Mouse (Mus musculus) forebrain, embryonic 10.5 days (tissue): ENCODE data around the gene Rab12. TPM values are rescaled to one million over a fixed set of nuclear protein-coding genes. Genes with fewer than 3 reads are reported as not detected.

ENCODE experiments used
- DNase-seq: peaks from one replicate; pipeline ENCODE4 v3.0.0-alpha.2; 2017; ENCODE audit warnings: low spot score; ENCODE audit errors: extremely low spot score
- H3K27ac ChIP-seq: fragments of 300-500 bp; sonication (generic); 2 replicates; pipeline ENCODE4 v1.5.1; 2016; ENCODE audit warnings: mild to moderate bottlenecking
- H3K27me3 ChIP-seq: fragments of 300-500 bp; sonication (generic); 2 replicates; pipeline ENCODE4 v1.6.1; 2016; ENCODE audit warnings: mild to moderate bottlenecking; ENCODE audit not compliant: poor library complexity, severe bottlenecking
- H3K36me3 ChIP-seq: fragments of 300-500 bp; sonication (generic); replicated peaks from 2 replicates; pipeline ENCODE4 v1.6.1; 2016; ENCODE audit warnings: mild to moderate bottlenecking, moderate library complexity
- H3K4me1 ChIP-seq: fragments of 300-500 bp; sonication (generic); 2 replicates; pipeline ENCODE4 v1.6.1; 2016
- H3K4me3 ChIP-seq: fragments of 300-500 bp; sonication (generic); 2 replicates; pipeline ENCODE4 v1.5.1; 2016; ENCODE audit warnings: mild to moderate bottlenecking, moderate library complexity
- H3K9me3 ChIP-seq: fragments of 300-500 bp; sonication (generic); 2 replicates; pipeline ENCODE4 v1.6.1; 2016; ENCODE audit warnings: mild to moderate bottlenecking, moderate library complexity
- WGBS: fragments of 180-500 bp; shearing (Covaris S2); methylation state at CpG from one replicate; pipeline ENCODE4 v1.1.7; 2016; 5-methylcytosine and 5-hydroxymethylcytosine counted together
- polyA plus RNA-seq: library from polyadenylated mRNA; unstranded; fragments of >200 nt; fragmentation: Nextera tagmentation; extraction: Ambion mirVana; gene quantifications from 2 replicates; pipeline ENCODE4 v1.2.1, GENCODE M21; 2016

Gene Rab12
- polyA plus RNA-seq, 1 experiment from 2014 or later: 24.8 TPM

DNA sequence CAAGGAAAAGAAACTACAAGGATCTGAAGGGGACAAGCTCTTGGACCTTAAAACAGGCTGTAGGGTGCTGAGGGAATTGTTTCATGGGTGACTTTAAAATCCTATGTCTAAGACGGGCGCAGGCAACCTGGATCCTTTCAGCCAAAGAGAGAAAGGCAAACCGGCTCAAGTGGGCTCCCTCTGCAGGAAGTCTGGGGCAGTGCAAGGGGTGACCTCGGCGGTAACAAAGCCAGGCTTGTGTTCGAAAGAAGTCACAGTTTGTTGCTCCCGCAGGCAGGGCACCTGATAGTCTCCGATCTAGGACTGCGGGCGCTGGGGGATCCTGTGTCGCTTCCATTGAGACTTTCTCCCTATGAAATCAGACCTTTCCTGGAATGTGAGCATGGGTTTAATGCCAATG, 33.8 kb downstream of the Rab12 start:
- H3K27me3 ChIP-seq: peaks cover 25% of the 10 kb centered on the region
- whole genome bisulfite sequencing: 12% methylated on average over 11 of the region's 11 CpGs

DNA sequence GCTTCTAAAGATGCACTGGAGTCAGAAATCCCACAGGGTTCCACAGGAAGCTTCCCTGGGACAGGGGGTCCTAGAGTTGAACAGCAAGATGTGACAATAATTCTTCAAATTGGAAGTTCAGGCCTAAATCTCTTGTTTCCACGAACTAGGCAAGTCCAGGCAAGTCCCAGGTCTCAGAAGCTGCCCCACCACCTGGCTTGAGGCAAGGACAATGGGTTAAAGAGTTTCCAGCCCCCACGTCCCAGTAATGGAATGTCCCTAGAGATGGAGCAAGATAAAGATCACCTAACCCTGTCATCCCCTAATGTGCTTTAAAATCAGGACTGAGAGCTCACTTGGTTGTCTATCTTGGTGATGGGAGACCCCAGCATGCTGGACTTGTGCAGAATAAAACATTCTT, 34.6 kb downstream of the Rab12 start:
- Histone ChIP-seq H3K4me1 (peaks cover 28% of the 10 kb centered on the region), H3K4me3 (no peak overlapping the region), H3K27me3 (peaks cover 31% of the 10 kb centered on the region), H3K9me3 (no peaks in the 10 kb centered on the region), H3K27ac (no peak overlapping the region), H3K36me3 (no peaks in the 10 kb centered on the region)
- DNase-seq: no peak
- 56% methylated on average over 2 of the region's 2 CpGs for WGBS

More for the DNA sequence above, 33.8 kb downstream of the Rab12 start:
- H3K9me3 ChIP-seq: no peaks in the 10 kb centered on the region
- DNase-seq: peak; percentile 82
- no peak overlapping the region for H3K4me3 ChIP-seq
- peak overlapping the region; percentile 72 for H3K27ac ChIP-seq
- H3K4me1 ChIP-seq: peaks cover 20% of the 10 kb centered on the region
- no peaks in the 10 kb centered on the region for H3K36me3 ChIP-seq

DNA sequence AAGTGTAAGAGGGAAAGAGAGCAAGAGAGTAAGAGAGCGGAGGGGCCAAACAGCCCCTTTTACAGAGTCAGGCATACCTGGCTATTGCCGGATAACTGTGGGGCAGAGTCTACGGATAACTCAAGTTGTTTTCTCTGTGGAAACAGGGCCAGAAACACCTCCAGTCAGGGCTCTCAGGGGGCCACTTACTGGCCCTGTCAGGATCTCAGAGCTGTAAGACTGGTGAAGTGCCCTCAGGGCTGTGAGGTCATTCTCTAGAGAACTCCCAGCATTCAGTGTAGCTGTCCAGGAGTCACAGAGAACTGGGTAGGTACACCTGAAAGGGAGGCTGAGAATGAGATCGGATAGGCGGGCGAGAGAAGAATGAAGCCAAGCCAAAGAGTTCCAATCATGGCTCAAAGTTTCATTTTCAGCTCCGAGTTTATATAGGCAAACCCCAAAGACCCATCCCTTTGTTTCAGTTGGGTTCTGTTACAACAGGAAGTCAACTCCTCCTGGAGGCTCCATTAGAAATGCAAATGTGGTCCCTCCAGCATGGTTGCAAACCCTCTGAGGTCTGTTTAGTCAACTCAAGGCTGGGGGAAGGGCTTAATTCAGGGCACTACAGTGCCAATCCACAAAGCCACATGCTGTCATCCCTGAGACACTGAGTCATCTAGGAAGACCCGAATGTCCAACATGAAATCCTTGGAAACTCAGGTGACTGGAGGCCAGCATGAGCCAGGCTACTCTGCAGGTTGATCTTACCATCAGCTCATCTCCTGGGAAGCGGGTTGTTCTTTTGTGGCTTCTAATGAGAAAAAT, 35.7 kb downstream of the Rab12 start:
- no peak overlapping the region for H3K27ac ChIP-seq
- no peaks in the 10 kb centered on the region for H3K9me3 ChIP-seq
- H3K4me1 ChIP-seq: peaks cover 39% of the 10 kb centered on the region
- WGBS: 75% methylated on average over 9 of the region's 9 CpGs
- peaks cover 38% of the 10 kb centered on the region for H3K27me3 ChIP-seq
- H3K36me3 ChIP-seq: no peaks in the 10 kb centered on the region
- no peak overlapping the region for H3K4me3 ChIP-seq
- DNase-seq: no peak

DNA sequence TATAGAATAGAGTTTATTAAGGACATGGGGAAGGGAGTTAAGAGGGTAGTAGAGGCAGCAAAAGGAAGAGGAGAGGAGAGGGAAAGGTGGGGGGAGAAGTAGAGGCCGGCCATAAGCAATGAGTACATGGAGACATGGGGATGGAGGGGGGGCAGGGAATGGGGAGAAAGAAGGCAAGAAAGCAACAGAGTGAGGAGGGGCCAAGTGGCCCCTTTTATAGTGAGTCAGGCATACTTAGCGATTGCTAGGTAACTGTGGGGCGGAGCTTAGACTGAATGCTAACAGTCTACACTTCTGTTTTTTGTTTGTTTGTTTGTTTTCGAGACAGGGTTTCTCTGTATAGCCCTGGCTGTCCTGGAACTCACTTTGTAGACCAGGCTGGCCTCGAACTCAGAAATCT, 38.2 kb downstream of the Rab12 start:
- H3K4me1 ChIP-seq: peaks cover 47% of the 10 kb centered on the region
- WGBS: 78% methylated on average over 5 of the region's 5 CpGs

DNA sequence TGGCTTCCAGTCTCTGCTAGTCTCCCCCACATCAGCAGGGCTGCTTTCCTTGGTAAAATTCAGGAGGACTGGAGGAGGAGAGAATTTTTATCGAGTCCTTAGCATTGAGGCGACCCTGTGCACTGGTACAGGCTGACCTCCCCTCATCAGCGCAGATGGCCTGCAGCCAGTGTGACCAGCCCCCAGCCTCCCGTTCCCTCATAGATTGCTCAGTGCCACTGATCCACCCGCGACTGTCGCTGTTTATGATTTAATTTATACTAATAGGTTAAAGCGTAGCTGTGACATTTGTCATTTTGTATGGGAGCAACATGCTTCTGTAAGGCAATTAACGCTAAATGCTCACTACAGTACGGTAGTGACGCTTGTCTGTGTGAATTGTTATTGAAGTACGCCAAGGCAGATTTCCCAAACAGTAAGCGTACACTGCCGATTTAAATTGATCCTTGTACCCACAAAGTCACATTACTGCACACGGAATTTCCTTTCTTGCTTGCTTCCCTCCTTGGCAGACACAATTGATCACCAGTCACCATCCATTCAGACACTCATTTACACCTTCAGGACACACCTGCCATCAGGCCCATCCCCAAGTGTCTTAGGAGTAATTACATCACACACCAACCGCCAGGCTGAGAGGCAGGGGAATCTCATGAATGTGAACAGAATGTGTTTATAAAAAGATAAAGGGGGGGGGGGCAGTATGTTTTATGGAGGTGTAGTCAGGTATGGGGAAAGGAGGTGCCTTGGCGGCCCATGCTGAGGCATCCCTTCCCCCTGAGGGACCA, 38.8 kb downstream of the Rab12 start:
- peak overlapping the region; percentile 83 for H3K27ac ChIP-seq
- peaks cover 54% of the 10 kb centered on the region for H3K27me3 ChIP-seq
- H3K4me3 ChIP-seq: peak overlapping the region; percentile 43
- peaks cover 47% of the 10 kb centered on the region for H3K4me1 ChIP-seq
- no peaks in the 10 kb centered on the region for H3K9me3 ChIP-seq
- WGBS: 14% methylated on average over 17 of the region's 17 CpGs
- H3K36me3 ChIP-seq: no peaks in the 10 kb centered on the region
- DNase-seq: no peak

More for the DNA sequence above, 38.2 kb downstream of the Rab12 start:
- peaks cover 54% of the 10 kb centered on the region for H3K27me3 ChIP-seq
- H3K27ac ChIP-seq: peak overlapping the region; percentile 83; the same call in 1 of the 2 replicates
- H3K36me3 ChIP-seq: no peaks in the 10 kb centered on the region
- H3K9me3 ChIP-seq: no peaks in the 10 kb centered on the region
- no peak for DNase-seq
- no peak overlapping the region for H3K4me3 ChIP-seq

DNA sequence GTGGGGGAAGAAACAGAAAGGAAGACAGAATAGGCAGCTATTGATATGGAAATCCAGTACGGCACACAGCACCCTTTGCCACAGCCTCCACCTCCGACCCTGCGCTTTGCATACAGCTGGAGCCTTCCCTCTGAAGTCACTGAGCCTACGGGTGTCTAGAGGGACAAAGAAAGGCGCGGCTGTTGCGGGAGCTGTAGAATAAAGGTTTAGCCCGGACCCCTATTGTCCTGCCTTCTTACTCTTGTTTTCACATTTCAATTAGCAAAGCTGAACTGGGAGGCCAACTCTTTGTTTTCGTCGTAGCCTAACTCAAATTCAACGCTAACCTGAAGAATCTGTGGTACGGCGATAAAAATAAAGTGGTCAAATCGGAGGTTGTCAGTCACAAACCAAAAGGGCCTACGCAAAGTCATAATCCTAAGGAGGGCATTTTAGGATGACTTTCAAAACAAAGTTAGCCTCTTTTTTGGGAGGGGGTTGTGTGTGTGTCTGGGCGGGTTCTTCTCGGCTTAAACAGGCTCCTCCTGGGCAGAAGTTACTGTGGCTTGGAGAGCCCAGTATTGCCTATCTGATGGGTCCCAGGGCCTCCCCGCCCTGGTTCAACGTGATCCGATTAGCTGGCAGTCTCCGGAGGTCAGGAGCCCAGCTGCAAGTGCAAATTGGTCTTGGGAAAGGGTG, 39.6 kb downstream of the Rab12 start:
- H3K36me3 ChIP-seq: no peaks in the 10 kb centered on the region
- H3K27me3 ChIP-seq: peaks cover 52% of the 10 kb centered on the region
- H3K9me3 ChIP-seq: peaks cover 1% of the 10 kb centered on the region; the same call in 1 of the 2 replicates
- DNase-seq: peak; percentile 79
- peak overlapping the region; percentile 83 for H3K27ac ChIP-seq
- H3K4me1 ChIP-seq: peaks cover 47% of the 10 kb centered on the region
- peak overlapping the region; percentile 43 for H3K4me3 ChIP-seq
- WGBS: under 1% methylated on average over 21 of the region's 21 CpGs

DNA sequence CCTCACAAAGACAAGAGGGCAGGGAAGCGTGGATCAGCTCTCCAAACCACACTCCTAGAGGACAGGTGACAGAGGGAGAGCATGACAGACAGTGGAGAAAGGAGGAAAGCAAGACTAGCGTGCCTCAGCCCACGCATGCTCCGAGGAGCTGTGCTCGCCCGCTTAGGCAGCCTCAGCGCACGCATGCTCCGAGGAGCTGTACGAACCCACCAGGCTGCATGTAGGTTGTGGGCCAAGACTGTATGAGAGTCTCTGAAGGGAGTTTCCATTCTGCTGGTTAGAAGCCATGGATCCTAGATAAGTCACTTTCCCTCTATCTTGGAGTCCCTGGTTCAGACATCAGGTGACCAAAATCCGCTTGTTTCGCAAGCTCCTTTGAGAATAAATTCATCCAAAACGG, 40.2 kb downstream of the Rab12 start:
- DNase-seq: peak; percentile 45
- WGBS: 4% methylated on average over 13 of the region's 13 CpGs
- peaks cover 43% of the 10 kb centered on the region for H3K4me1 ChIP-seq
- peak overlapping the region; percentile 43 for H3K4me3 ChIP-seq
- peaks cover 6% of the 10 kb centered on the region; the same call in 1 of the 2 replicates for H3K9me3 ChIP-seq
- peaks cover 45% of the 10 kb centered on the region for H3K27me3 ChIP-seq
- H3K27ac ChIP-seq: peak overlapping the region; percentile 83
- no peaks in the 10 kb centered on the region for H3K36me3 ChIP-seq

DNA sequence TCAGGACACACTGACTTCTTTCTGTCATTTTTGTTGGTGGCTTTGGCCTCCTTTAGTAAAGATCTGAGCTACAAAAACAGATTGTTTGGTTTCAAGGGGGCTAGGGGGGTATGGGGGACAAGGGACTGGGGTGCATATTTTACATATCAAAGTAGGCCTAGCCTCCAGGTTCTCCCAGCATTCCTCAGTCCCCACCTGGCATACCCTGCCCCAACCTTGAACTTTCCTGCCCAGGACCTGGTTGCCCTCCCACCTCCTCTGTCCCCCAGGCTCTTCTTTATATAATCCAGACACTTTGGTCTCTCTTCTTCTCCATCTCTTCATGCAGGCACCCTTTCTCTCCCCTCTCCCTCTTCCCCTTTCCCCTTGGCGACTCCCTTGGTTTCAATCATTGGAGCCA, 46.3 kb downstream of the Rab12 start:
- no peak for DNase-seq
- no peak overlapping the region for H3K4me3 ChIP-seq
- H3K27ac ChIP-seq: no peak overlapping the region
- WGBS: 82% methylated on average over 1 of the region's 1 CpGs
- no peaks in the 10 kb centered on the region for H3K36me3 ChIP-seq
- peaks cover 13% of the 10 kb centered on the region for H3K4me1 ChIP-seq
- peaks cover 6% of the 10 kb centered on the region; the same call in 1 of the 2 replicates for H3K9me3 ChIP-seq
- H3K27me3 ChIP-seq: peaks cover 10% of the 10 kb centered on the region

DNA sequence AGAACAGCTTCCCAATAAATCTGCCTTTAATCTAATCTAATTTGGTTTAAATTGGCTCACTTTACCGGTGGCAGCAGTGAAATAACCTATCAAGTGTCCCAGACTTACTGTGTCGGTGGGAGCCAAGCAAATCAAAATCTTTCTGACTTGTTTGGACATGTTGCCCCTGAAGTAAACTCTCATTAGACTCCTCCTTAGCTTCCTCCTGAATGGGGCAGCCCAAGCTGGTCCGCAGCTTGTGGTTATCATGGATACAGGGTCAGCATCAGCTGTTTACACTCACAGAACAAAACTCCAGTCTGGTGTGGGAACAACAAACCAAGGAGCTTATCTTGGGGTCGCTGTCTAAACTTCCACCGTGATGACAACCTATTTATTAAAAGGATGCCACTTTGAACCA, 47.8 kb downstream of the Rab12 start:
- WGBS: 86% methylated on average over 5 of the region's 5 CpGs
- H3K9me3 ChIP-seq: peaks cover 6% of the 10 kb centered on the region; the same call in 1 of the 2 replicates
- no peaks in the 10 kb centered on the region for H3K36me3 ChIP-seq
- H3K4me1 ChIP-seq: peaks cover 12% of the 10 kb centered on the region
- H3K27me3 ChIP-seq: no peaks in the 10 kb centered on the region
- no peak overlapping the region for H3K4me3 ChIP-seq
- no peak for DNase-seq
- H3K27ac ChIP-seq: no peak overlapping the region

DNA sequence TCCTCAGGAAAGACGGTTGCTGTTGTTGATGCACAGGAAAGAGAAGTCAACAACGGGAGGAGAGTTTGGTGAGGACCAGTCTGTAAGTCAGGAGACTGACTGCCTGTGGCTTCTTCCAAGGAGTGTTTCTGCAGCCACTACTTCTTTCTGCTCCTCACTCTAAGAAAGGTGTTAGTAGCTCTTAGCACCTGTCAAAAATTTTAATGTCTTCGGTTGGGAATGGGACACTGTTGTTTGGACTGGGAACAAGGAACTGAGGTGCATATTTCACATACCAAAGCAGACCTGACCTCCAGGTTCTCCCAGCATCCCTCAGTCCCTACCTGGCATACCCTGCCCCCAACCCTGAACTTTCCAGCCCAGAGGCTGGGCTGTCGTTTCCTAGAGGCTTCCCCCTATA, 48.3 kb downstream of the Rab12 start:
- peaks cover 12% of the 10 kb centered on the region for H3K4me1 ChIP-seq
- no peak overlapping the region for H3K27ac ChIP-seq
- 80% methylated on average over 4 of the region's 4 CpGs for WGBS
- no peak overlapping the region for H3K4me3 ChIP-seq
- H3K9me3 ChIP-seq: peaks cover 6% of the 10 kb centered on the region; the same call in 1 of the 2 replicates
- no peak for DNase-seq
- H3K27me3 ChIP-seq: no peaks in the 10 kb centered on the region
- no peaks in the 10 kb centered on the region for H3K36me3 ChIP-seq

DNA sequence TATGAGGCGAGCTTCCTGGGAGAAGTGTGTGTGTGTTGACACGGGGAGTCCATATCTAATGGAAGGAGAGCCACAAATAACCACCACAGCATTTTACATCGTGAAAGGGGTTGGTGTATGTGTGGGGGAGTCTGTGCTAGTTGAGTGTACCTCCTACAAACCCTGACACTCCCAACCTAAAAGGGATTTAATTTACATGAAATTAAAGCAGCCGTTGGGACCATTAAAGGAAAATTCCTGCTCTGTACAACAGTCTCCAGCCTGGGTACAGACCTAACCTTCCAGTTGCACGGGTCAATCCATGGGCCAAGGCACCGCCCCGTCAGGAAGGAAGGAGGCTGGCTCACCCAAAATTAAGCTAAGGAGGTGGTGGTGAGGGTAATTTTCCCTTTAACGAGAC, 49.5 kb downstream of the Rab12 start:
- H3K9me3 ChIP-seq: peaks cover 5% of the 10 kb centered on the region; the same call in 1 of the 2 replicates
- H3K4me1 ChIP-seq: peaks cover 12% of the 10 kb centered on the region
- no peak for DNase-seq
- no peaks in the 10 kb centered on the region for H3K27me3 ChIP-seq
- H3K36me3 ChIP-seq: no peaks in the 10 kb centered on the region
- no peak overlapping the region for H3K4me3 ChIP-seq
- peak overlapping the region; percentile 54 for H3K27ac ChIP-seq
- WGBS: 32% methylated on average over 8 of the region's 8 CpGs

DNA sequence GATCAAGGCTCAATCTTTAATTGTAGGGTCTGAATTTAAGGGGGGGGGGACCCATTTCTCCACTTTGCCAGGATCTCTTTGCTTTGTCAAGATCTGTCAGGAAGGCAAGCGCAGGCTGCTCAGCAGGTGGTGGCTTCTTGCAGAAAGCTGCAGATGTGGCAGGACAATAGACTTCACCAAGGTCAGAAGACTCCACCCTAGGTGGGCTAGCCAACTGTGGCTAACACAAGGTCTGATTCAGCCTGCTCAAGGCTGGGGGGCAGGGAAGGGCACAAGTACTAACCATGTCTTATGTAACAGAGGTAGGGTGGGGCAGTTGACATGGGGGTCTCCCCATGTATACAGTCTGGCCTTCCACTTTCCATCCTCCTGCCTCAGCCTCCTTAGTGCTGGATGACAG, 62.3 kb downstream of the Rab12 start:
- no peak for DNase-seq
- Histone ChIP-seq H3K4me3 (no peak overlapping the region), H3K27me3 (peaks cover 10% of the 10 kb centered on the region), H3K27ac (no peak overlapping the region), H3K36me3 (no peaks in the 10 kb centered on the region), H3K9me3 (no peaks in the 10 kb centered on the region), H3K4me1 (peaks cover 16% of the 10 kb centered on the region)
- 50% methylated on average over 1 of the region's 1 CpGs for WGBS
